22 mouse cellular contexts compared by ENCODE assay signal in genomic region chr1:110067405-110067804, GRCm38 (mm10).
A peak's percentile ranks its signal among the peaks of the same experiment; 100 is the strongest.
DNase-seq lines count a peak whose midpoint lies in the region; ATAC-seq lines count a peak whose summit lies in the region.
"Had no signal": no experiment of that assay in that cellular context is flagged by ENCODE, and none has a peak within 500 bp of the region (broad histone marks: within the 10 kb centered on the region; RNA-seq: fewer than 3 reads in every experiment).

No protein-coding gene starts in this region.

- H3K36me3 ChIP-seq in forebrain, embryonic 16.5 days (ENCODE audit: control insufficient read depth, insufficient read depth) = no peaks in the 10 kb centered on the region
- H3K36me3 ChIP-seq in liver, embryonic 12.5 days = no peaks in the 10 kb centered on the region
- H3K36me3 ChIP-seq: hindbrain, embryonic 15.5 days; neural tube, embryonic 15.5 days; stomach, embryonic 15.5 days had no signal

- 65% methylated on average over 1 of the region's 1 CpGs for WGBS in forebrain, embryonic 16.5 days
- WGBS in liver, embryonic 12.5 days (ENCODE audit: insufficient replicate concordance) = 87% methylated on average over 1 of the region's 1 CpGs

- H3K4me1 ChIP-seq in forebrain, embryonic 16.5 days (replicated peaks; ENCODE audit: control insufficient read depth, insufficient read depth, low read length) = no peaks in the 10 kb centered on the region
- no peaks in the 10 kb centered on the region for H3K4me1 ChIP-seq in liver, embryonic 12.5 days
- H3K4me1 ChIP-seq: hindbrain, embryonic 15.5 days; neural tube, embryonic 15.5 days; stomach, embryonic 15.5 days had no signal

- intact Hi-C loops in left cerebral cortex, postnatal 36 days (cut with DNase I) = no loop called here

- no peak overlapping the region for H3K27ac ChIP-seq in forebrain, embryonic 16.5 days (ENCODE audit: low read length)
- no peak overlapping the region for H3K27ac ChIP-seq in liver, embryonic 12.5 days
- H3K27ac ChIP-seq: hindbrain, embryonic 15.5 days; left cerebral cortex, adult 2 months; neural tube, embryonic 15.5 days; stomach, embryonic 15.5 days had no signal

- peak; percentile 97 for ATAC-seq in frontal cortex, adult (ENCODE audit: low TSS enrichment)
- ATAC-seq in forebrain, embryonic 16.5 days = peak; percentile 84
- no peak for ATAC-seq in liver, embryonic 12.5 days

- H3K9ac ChIP-seq in forebrain, embryonic 16.5 days (replicated peaks; ENCODE audit: low read depth, low read length) = no peak overlapping the region
- no peak overlapping the region for H3K9ac ChIP-seq in liver, embryonic 12.5 days
- H3K9ac ChIP-seq: hindbrain, embryonic 15.5 days; neural tube, embryonic 15.5 days; stomach, embryonic 15.5 days had no signal

- H3K9me3 ChIP-seq in forebrain, embryonic 16.5 days (ENCODE audit: control insufficient read depth, low read length) = no peaks in the 10 kb centered on the region
- H3K9me3 ChIP-seq in liver, embryonic 12.5 days (replicated peaks) = no peaks in the 10 kb centered on the region
- H3K9me3 ChIP-seq: hindbrain, embryonic 15.5 days; neural tube, embryonic 15.5 days; stomach, embryonic 15.5 days had no signal

- no peak overlapping the region for H3K4me3 ChIP-seq in forebrain, embryonic 16.5 days (replicated peaks; ENCODE audit: low read length)
- H3K4me3 ChIP-seq in liver, embryonic 12.5 days = no peak overlapping the region
- H3K4me3 ChIP-seq: hindbrain, embryonic 15.5 days; left cerebral cortex, adult 2 months; neural tube, embryonic 15.5 days; stomach, embryonic 15.5 days had no signal

- DNase-seq in frontal cortex, postnatal 25 days (ENCODE audit: low spot score in 2 of 2) = no peak
- DNase-seq in layer of hippocampus, adult 9-10 months (ENCODE audit: low spot score) = peak; percentile 9
- DNase-seq in left cerebral cortex, postnatal 36 days (ENCODE audit: low spot score in 2 of 2) = peak; percentile 21 to 44
- no peak for DNase-seq in adrenal gland, adult 2 months
- no peak for DNase-seq in gastrocnemius, postnatal 25 days
- DNase-seq: adrenal gland, adult 8-10 months; cerebellum, adult 2 months; gastrocnemius, postnatal 36 days; kidney, adult 11 months; kidney, postnatal 10 days; liver; lung, adult 18-20 months; lung, postnatal 36 days; thymus, postnatal 14 days had no signal

- no peak overlapping the region for H3K4me2 ChIP-seq in forebrain, embryonic 16.5 days (ENCODE audit: low read length)
- no peak overlapping the region for H3K4me2 ChIP-seq in liver, embryonic 12.5 days
- H3K4me2 ChIP-seq: heart, embryonic 11.5 days; hindbrain, embryonic 15.5 days; neural tube, embryonic 15.5 days; stomach, embryonic 15.5 days had no signal

- no peaks in the 10 kb centered on the region for H3K27me3 ChIP-seq in forebrain, embryonic 16.5 days (replicated peaks; ENCODE audit: control insufficient read depth, insufficient read depth, low read length)
- no peaks in the 10 kb centered on the region for H3K27me3 ChIP-seq in liver, embryonic 12.5 days (replicated peaks)
- H3K27me3 ChIP-seq: hindbrain, embryonic 15.5 days; neural tube, embryonic 15.5 days; stomach, embryonic 15.5 days had no signal

Comparison
In these comparisons a context has a peak if more than half of its experiments do, and no peak if none do; other contexts are left out.
1. DNase-seq: peak in layer of hippocampus, adult 9-10 months (single experiment) and left cerebral cortex, postnatal 36 days (2 of 2); none in frontal cortex, postnatal 25 days (0 of 2), adrenal gland, adult 2 months (single experiment) and gastrocnemius, postnatal 25 days (single experiment).